In genomic region chr3:88381389-88382315, GRCm38 (mm10) we compare ENCODE assay signal across 9 mouse cellular contexts. TPM values are rescaled to one million over a fixed set of nuclear protein-coding genes. Genes with fewer than 3 reads are reported as not detected.
DNase-seq lines count a peak whose midpoint lies in the region; ATAC-seq and TF ChIP-seq lines count a peak whose summit lies in the region.
"Not testable (repeated sequence)": the region's sequence is repeated elsewhere in the genome, so short reads cannot be mapped to it uniquely, and the experiment has no call there.
"Had no signal": no experiment of that assay in that cellular context is flagged by ENCODE, and none has a peak within 500 bp of the region (broad histone marks: within the 10 kb centered on the region; RNA-seq: fewer than 3 reads in every experiment).

No protein-coding gene starts in this region.

- H3K79me2 ChIP-seq in CH12.LX (replicated peaks; ENCODE audit: control insufficient read depth, extremely low read depth, insufficient read depth, poor library complexity, severe bottlenecking), result not testable (repeated sequence)

- ATAC-seq in forebrain, embryonic 13.5 days, result peak; percentile 94
- ATAC-seq in hindbrain, embryonic 12.5 days (ENCODE audit: low FRiP score), result peak; percentile 92
- peak; percentile 71 for ATAC-seq in liver, postnatal 0 days
- peak; percentile 82 for ATAC-seq in midbrain, postnatal 0 days (ENCODE audit: low FRiP score)
- ATAC-seq in stomach, embryonic 14.5 days (ENCODE audit: insufficient number of reproducible peaks, insufficient read depth, low FRiP score, low read depth), result peak; percentile 83

- not testable (repeated sequence) for H3K27ac ChIP-seq in CH12.LX (ENCODE audit: insufficient read depth, low read depth); liver, postnatal 0 days (ENCODE audit: low read depth); midbrain, postnatal 0 days (ENCODE audit: low read depth, low read length); stomach, embryonic 14.5 days (ENCODE audit: low read length)
- peak overlapping the region; percentile 87 for H3K27ac ChIP-seq in forebrain, embryonic 13.5 days
- peak overlapping the region; percentile 79 for H3K27ac ChIP-seq in hindbrain, embryonic 12.5 days

- H3K36me3 ChIP-seq in CH12.LX (replicated peaks in 1 of 2; ENCODE audit: control insufficient read depth in 1 of 2, insufficient read depth in 1 of 2, low read length in 1 of 2); forebrain, embryonic 13.5 days (ENCODE audit: poor library complexity, severe bottlenecking); hindbrain, embryonic 12.5 days; liver, postnatal 0 days (replicated peaks; ENCODE audit: insufficient read depth, low read length); midbrain, postnatal 0 days (ENCODE audit: insufficient read depth, low read length); stomach, embryonic 14.5 days (ENCODE audit: control insufficient read depth, insufficient read depth, low read length): not testable (repeated sequence)

- H3K4me3 ChIP-seq in CH12.LX (replicated peaks in 1 of 3; ENCODE audit: low read depth in 2 of 3, low read length in 2 of 3, poor library complexity in 1 of 3); liver, postnatal 0 days (ENCODE audit: low read depth, low read length); midbrain, postnatal 0 days (ENCODE audit: low read depth, low read length): not testable (repeated sequence)
- peak overlapping the region; percentile 29 for H3K4me3 ChIP-seq in forebrain, embryonic 13.5 days
- H3K4me3 ChIP-seq in hindbrain, embryonic 12.5 days, result peak overlapping the region; percentile 22
- H3K4me3 ChIP-seq in stomach, embryonic 14.5 days (ENCODE audit: low read depth, low read length), result 0 out of 2 replicates have a peak overlapping the region, but pooled peaks have one; percentile 5

- H3K9ac ChIP-seq in CH12.LX (ENCODE audit: insufficient read depth, low read depth); forebrain, embryonic 13.5 days; liver, postnatal 0 days (replicated peaks); midbrain, postnatal 0 days (replicated peaks; ENCODE audit: low read length, poor library complexity, severe bottlenecking); stomach, embryonic 14.5 days (replicated peaks; ENCODE audit: low read depth, low read length): not testable (repeated sequence)
- peak overlapping the region; percentile 45; the same call in 1 of the 2 replicates for H3K9ac ChIP-seq in hindbrain, embryonic 12.5 days

- in situ Hi-C loops in CH12.LX (cut with MboI; ENCODE audit: low pct_ligation_motif_present, low pct_unique_long_range_greater_than_20kb, low sequenced_read_pairs), result not testable (repeated sequence)

- WGBS in forebrain, embryonic 13.5 days, result 5% methylated on average over 22 of the region's 22 CpGs
- WGBS in hindbrain, embryonic 12.5 days, result 6% methylated on average over 19 of the region's 22 CpGs
- WGBS in liver, postnatal 0 days (ENCODE audit: insufficient replicate concordance), result 16% methylated on average over 19 of the region's 22 CpGs
- 7% methylated on average over 17 of the region's 22 CpGs for WGBS in midbrain, postnatal 0 days
- WGBS in stomach, embryonic 14.5 days, result 7% methylated on average over 19 of the region's 22 CpGs

- peak; percentile 31 for DNase-seq in CH12.LX (ENCODE audit: extremely low read depth)
- peak; percentile 85 for DNase-seq in brain, embryonic 14.5 days (ENCODE audit: low read depth)
- DNase-seq in kidney, postnatal 14 days, result peak; percentile 36
- peak; percentile 67 for DNase-seq in liver, postnatal 0 days
- DNase-seq in midbrain, postnatal 0 days (ENCODE audit: low spot score), result peak; percentile 52

- peak overlapping the region; percentile 60 for H3K4me2 ChIP-seq in CH12.LX (ENCODE audit: insufficient read depth, low read depth, poor library complexity, severe bottlenecking)
- peak overlapping the region; percentile 55 for H3K4me2 ChIP-seq in forebrain, embryonic 13.5 days
- peak overlapping the region; percentile 47 for H3K4me2 ChIP-seq in hindbrain, embryonic 12.5 days (replicated peaks)
- H3K4me2 ChIP-seq in liver, postnatal 0 days (ENCODE audit: low read depth, low read length), result 0 out of 2 replicates have a peak overlapping the region, but pooled peaks have one; percentile 32
- H3K4me2 ChIP-seq in midbrain, postnatal 0 days (ENCODE audit: low read depth, low read length, poor library complexity, severe bottlenecking), result peak overlapping the region; percentile 24; the same call in 1 of the 2 replicates
- H3K4me2 ChIP-seq in stomach, embryonic 14.5 days (replicated peaks; ENCODE audit: low read depth, low read length), result peak overlapping the region; percentile 25

- not testable (repeated sequence) for H3K27me3 ChIP-seq in CH12.LX (replicated peaks); forebrain, embryonic 13.5 days; hindbrain, embryonic 12.5 days; liver, postnatal 0 days (ENCODE audit: insufficient read depth, low read length); midbrain, postnatal 0 days (ENCODE audit: insufficient read depth, low read length); stomach, embryonic 14.5 days (ENCODE audit: control insufficient read depth, insufficient read depth, low read length)

- TF ChIP-seq RAD21 in CH12.LX (IDR thresholded peaks at IDR 0.05; ENCODE audit: low read depth, low read length), result not testable (repeated sequence)

- TF ChIP-seq CTCF in CH12.LX (conservative IDR thresholded peaks at IDR 0.05 in 1 of 2, IDR thresholded peaks at IDR 0.05 in 1 of 2; ENCODE audit: low read depth in 2 of 2, low read length in 2 of 2); brain, embryonic 14.5 days (IDR thresholded peaks at IDR 0.05; ENCODE audit: borderline replicate concordance, extremely low read depth, insufficient read depth, insufficient read length); liver, postnatal 0 days (IDR thresholded peaks at IDR 0.05; ENCODE audit: low read depth); midbrain, postnatal 0 days (IDR thresholded peaks at IDR 0.05): not testable (repeated sequence)

- not testable (repeated sequence) for H3K9me3 ChIP-seq in CH12.LX (replicated peaks; ENCODE audit: low read length); forebrain, embryonic 13.5 days (replicated peaks); hindbrain, embryonic 12.5 days (replicated peaks); liver, postnatal 0 days (ENCODE audit: low read length); midbrain, postnatal 0 days (ENCODE audit: low read length); stomach, embryonic 14.5 days (ENCODE audit: control insufficient read depth, low read depth, low read length)

- TF ChIP-seq POLR2A in CH12.LX (IDR thresholded peaks at IDR 0.05; ENCODE audit: low read depth, low read length); brain, embryonic 14.5 days (IDR thresholded peaks at IDR 0.05; ENCODE audit: borderline replicate concordance, extremely low read depth, insufficient read depth, insufficient read length, poor library complexity, severe bottlenecking): not testable (repeated sequence)

- not testable (repeated sequence) for H3K4me1 ChIP-seq in CH12.LX (ENCODE audit: control insufficient read depth in 1 of 2, insufficient read depth in 2 of 2); forebrain, embryonic 13.5 days; hindbrain, embryonic 12.5 days; liver, postnatal 0 days (ENCODE audit: insufficient read depth); midbrain, postnatal 0 days (ENCODE audit: insufficient read depth, low read length); stomach, embryonic 14.5 days (ENCODE audit: control insufficient read depth, insufficient read depth, low read length)

- TF ChIP-seq EP300 in CH12.LX (IDR thresholded peaks at IDR 0.05; ENCODE audit: low read length); liver, postnatal 0 days (IDR thresholded peaks at IDR 0.05; ENCODE audit: low read depth): not testable (repeated sequence)

- dilution Hi-C loops in CH12.LX (cut with MboI; ENCODE audit: extremely low pct_ligation_motif_present, extremely low pct_unique_long_range_greater_than_20kb, low sequenced_read_pairs), result not testable (repeated sequence)

RNA-seq across cellular contexts. Expression of gene Bglap, which starts 2.6 kb away (rescaled TPM):
- not detected in 2 replicates for total RNA-seq in CH12.LX (2012; rRNA removed)
- total RNA-seq in CH12.LX (2014; rRNA removed), result not detected in 2 replicates
- not detected in 2 replicates for polyA plus RNA-seq in CH12.LX (2012; ENCODE audit: insufficient read length, low read depth)
- 0.30 and 0.63 TPM in 2 replicates for polyA plus RNA-seq in brain, embryonic 14.5 days (2012; rRNA removed)
- 0.54 TPM in 1 of 2 replicates, not detected in the other for polyA plus RNA-seq in forebrain, embryonic 13.5 days (2015; fragmentation: Nextera tagmentation; extraction: Ambion mirVana)
- not detected in 2 replicates for polyA plus RNA-seq in hindbrain, embryonic 12.5 days (2016; fragmentation: Nextera tagmentation; extraction: Ambion mirVana)
- not detected in 2 replicates for polyA plus RNA-seq in liver, postnatal 0 days (2015; fragmentation: Nextera tagmentation; extraction: Ambion mirVana)
- total RNA-seq in midbrain, postnatal 0 days (2014; rRNA removed), result not detected in 2 replicates
- polyA plus RNA-seq in midbrain, postnatal 0 days (2015; fragmentation: Nextera tagmentation; extraction: Ambion mirVana), result not detected in 2 replicates
- polyA plus RNA-seq in stomach, embryonic 14.5 days (2014; fragmentation: Nextera tagmentation; extraction: Ambion mirVana), result not detected in 2 replicates
- total RNA-seq: gastrocnemius, postnatal 36 days had no signal

RNA-seq across cellular contexts. Expression of gene Bglap2, which starts 3.2 kb away (rescaled TPM):
- total RNA-seq in CH12.LX (2012; rRNA removed) (not detected in 2 replicates), CH12.LX (2014; rRNA removed) (not detected in 2 replicates)
- not detected in 2 replicates for polyA plus RNA-seq in CH12.LX (2012; ENCODE audit: insufficient read length, low read depth)
- polyA plus RNA-seq in brain, embryonic 14.5 days (2012; rRNA removed), result 1.2 TPM in 1 of 2 replicates, not detected in the other
- not detected in 2 replicates for polyA plus RNA-seq in forebrain, embryonic 13.5 days (2015; fragmentation: Nextera tagmentation; extraction: Ambion mirVana)
- polyA plus RNA-seq in hindbrain, embryonic 12.5 days (2016; fragmentation: Nextera tagmentation; extraction: Ambion mirVana), result not detected in 2 replicates
- not detected in 2 replicates for polyA plus RNA-seq in liver, postnatal 0 days (2015; fragmentation: Nextera tagmentation; extraction: Ambion mirVana)
- total RNA-seq in midbrain, postnatal 0 days (2014; rRNA removed), result not detected in 2 replicates
- 0.51 TPM in 1 of 2 replicates, not detected in the other for polyA plus RNA-seq in midbrain, postnatal 0 days (2015; fragmentation: Nextera tagmentation; extraction: Ambion mirVana)
- polyA plus RNA-seq in stomach, embryonic 14.5 days (2014; fragmentation: Nextera tagmentation; extraction: Ambion mirVana), result not detected in 2 replicates
- total RNA-seq: gastrocnemius, postnatal 36 days had no signal

RNA-seq across cellular contexts. Expression of gene Bglap3, which starts 9.1 kb away (rescaled TPM):
- total RNA-seq in CH12.LX (2012; rRNA removed) (0.59 and 1.0 TPM in 2 replicates), CH12.LX (2014; rRNA removed) (1.7 and 2.7 TPM in 2 replicates)
- polyA plus RNA-seq in CH12.LX (2012; ENCODE audit: insufficient read length, low read depth), result 2.0 and 2.1 TPM in 2 replicates
- polyA plus RNA-seq in brain, embryonic 14.5 days (2012; rRNA removed), result 0.08 and 0.28 TPM in 2 replicates
- polyA plus RNA-seq in forebrain, embryonic 13.5 days (2015; fragmentation: Nextera tagmentation; extraction: Ambion mirVana), result not detected in 2 replicates
- not detected in 2 replicates for polyA plus RNA-seq in hindbrain, embryonic 12.5 days (2016; fragmentation: Nextera tagmentation; extraction: Ambion mirVana)
- polyA plus RNA-seq in liver, postnatal 0 days (2015; fragmentation: Nextera tagmentation; extraction: Ambion mirVana), result 0.43 and 0.62 TPM in 2 replicates
- 0.38 TPM in 1 of 2 replicates, not detected in the other for total RNA-seq in midbrain, postnatal 0 days (2014; rRNA removed)
- polyA plus RNA-seq in midbrain, postnatal 0 days (2015; fragmentation: Nextera tagmentation; extraction: Ambion mirVana), result not detected in 2 replicates
- polyA plus RNA-seq in stomach, embryonic 14.5 days (2014; fragmentation: Nextera tagmentation; extraction: Ambion mirVana), result 0.45 TPM in 1 of 2 replicates, not detected in the other
- total RNA-seq: gastrocnemius, postnatal 36 days had no signal

RNA-seq across cellular contexts. Expression of gene Paqr6, which starts 17.3 kb away (rescaled TPM):
- total RNA-seq in CH12.LX (2012; rRNA removed), result 0.08 and 0.13 TPM in 2 replicates
- not detected in 2 replicates for total RNA-seq in CH12.LX (2014; rRNA removed)
- polyA plus RNA-seq in CH12.LX (2012; ENCODE audit: insufficient read length, low read depth), result 0.21 and 0.42 TPM in 2 replicates
- 1.7 and 2.4 TPM in 2 replicates for polyA plus RNA-seq in brain, embryonic 14.5 days (2012; rRNA removed)
- polyA plus RNA-seq in forebrain, embryonic 13.5 days (2015; fragmentation: Nextera tagmentation; extraction: Ambion mirVana), result 0.81 and 1.0 TPM in 2 replicates
- polyA plus RNA-seq in hindbrain, embryonic 12.5 days (2016; fragmentation: Nextera tagmentation; extraction: Ambion mirVana), result 2.2 and 2.8 TPM in 2 replicates
- polyA plus RNA-seq in liver, postnatal 0 days (2015; fragmentation: Nextera tagmentation; extraction: Ambion mirVana), result 1.7 and 2.0 TPM in 2 replicates
- 4.5 and 13.5 TPM in 2 replicates for total RNA-seq in midbrain, postnatal 0 days (2014; rRNA removed)
- polyA plus RNA-seq in midbrain, postnatal 0 days (2015; fragmentation: Nextera tagmentation; extraction: Ambion mirVana), result 6.6 and 7.1 TPM in 2 replicates
- polyA plus RNA-seq in stomach, embryonic 14.5 days (2014; fragmentation: Nextera tagmentation; extraction: Ambion mirVana), result 10.8 and 11.2 TPM in 2 replicates

RNA-seq across cellular contexts. Expression of gene Pmf1, which starts 28.5 kb away (rescaled TPM):
- total RNA-seq in CH12.LX (2012; rRNA removed) (99.1 and 99.9 TPM in 2 replicates), CH12.LX (2014; rRNA removed) (102 and 104 TPM in 2 replicates)
- 135 and 144 TPM in 2 replicates for polyA plus RNA-seq in CH12.LX (2012; ENCODE audit: insufficient read length, low read depth)
- polyA plus RNA-seq in brain, embryonic 14.5 days (2012; rRNA removed), result 35.5 and 60.7 TPM in 2 replicates
- 107 TPM in 2 replicates for polyA plus RNA-seq in forebrain, embryonic 13.5 days (2015; fragmentation: Nextera tagmentation; extraction: Ambion mirVana)
- polyA plus RNA-seq in hindbrain, embryonic 12.5 days (2016; fragmentation: Nextera tagmentation; extraction: Ambion mirVana), result 73.3 and 82.3 TPM in 2 replicates
- polyA plus RNA-seq in liver, postnatal 0 days (2015; fragmentation: Nextera tagmentation; extraction: Ambion mirVana), result 59.5 and 64.3 TPM in 2 replicates
- total RNA-seq in midbrain, postnatal 0 days (2014; rRNA removed), result 20.6 and 25.4 TPM in 2 replicates
- polyA plus RNA-seq in midbrain, postnatal 0 days (2015; fragmentation: Nextera tagmentation; extraction: Ambion mirVana), result 25.2 and 25.6 TPM in 2 replicates
- polyA plus RNA-seq in stomach, embryonic 14.5 days (2014; fragmentation: Nextera tagmentation; extraction: Ambion mirVana), result 136 and 143 TPM in 2 replicates

Comparison
In these comparisons a context has a peak if more than half of its experiments do, and no peak if none do; other contexts are left out.
1. DNase-seq: peak in every context shown above with its lines; median percentile 85 in brain, embryonic 14.5 days; 67 in liver, postnatal 0 days; 52 in midbrain, postnatal 0 days; 36 in kidney, postnatal 14 days; 31 in CH12.LX.